10 mouse cellular contexts compared by ENCODE assay signal in genomic region chr11:75713949-75714348, GRCm38 (mm10). TPM values are rescaled to one million over a fixed set of nuclear protein-coding genes. Genes with fewer than 3 reads are reported as not detected.
DNase-seq lines count a peak whose midpoint lies in the region; ATAC-seq and TF ChIP-seq lines count a peak whose summit lies in the region.
"Had no signal": no experiment of that assay in that cellular context is flagged by ENCODE, and none has a peak within 500 bp of the region (broad histone marks: within the 10 kb centered on the region; RNA-seq: fewer than 3 reads in every experiment).

No protein-coding gene starts in this region.

- no peak overlapping the region for H3K4me2 ChIP-seq in forebrain, embryonic 14.5 days (ENCODE audit: low read length)
- no peak overlapping the region for H3K4me2 ChIP-seq in forebrain, embryonic 15.5 days (replicated peaks)
- H3K4me2 ChIP-seq in midbrain, postnatal 0 days (ENCODE audit: low read depth, low read length, poor library complexity, severe bottlenecking), result no peak overlapping the region
- H3K4me2 ChIP-seq in midbrain, embryonic 15.5 days, result no peak overlapping the region

- WGBS in forebrain, embryonic 14.5 days, result 87% methylated on average over 1 of the region's 1 CpGs
- 83% methylated on average over 1 of the region's 1 CpGs for WGBS in forebrain, embryonic 15.5 days
- WGBS in midbrain, postnatal 0 days, result 94% methylated on average over 1 of the region's 1 CpGs
- 95% methylated on average over 1 of the region's 1 CpGs for WGBS in midbrain, embryonic 15.5 days

- peak; percentile 69 for TF ChIP-seq CTCF in midbrain, postnatal 0 days (IDR thresholded peaks at IDR 0.05)

- no peak for ATAC-seq in forebrain, embryonic 14.5 days
- no peak for ATAC-seq in forebrain, embryonic 15.5 days (replicated peaks)
- ATAC-seq in midbrain, postnatal 0 days (ENCODE audit: low FRiP score), result no peak
- no peak for ATAC-seq in midbrain, embryonic 15.5 days (replicated peaks)
- peak; percentile 55; the same call in 1 of the 2 replicates for ATAC-seq in neutrophil, adult 5-6 weeks (ENCODE audit: extremely low read depth, insufficient number of reproducible peaks, low FRiP score, poor library complexity, severe bottlenecking)

- H3K9ac ChIP-seq in forebrain, embryonic 14.5 days (ENCODE audit: low read length), result no peak overlapping the region
- H3K9ac ChIP-seq in forebrain, embryonic 15.5 days (replicated peaks), result no peak overlapping the region
- H3K9ac ChIP-seq in midbrain, postnatal 0 days (replicated peaks; ENCODE audit: low read length, poor library complexity, severe bottlenecking), result no peak overlapping the region
- H3K9ac ChIP-seq in midbrain, embryonic 15.5 days, result no peak overlapping the region

- no peaks in the 10 kb centered on the region for H3K36me3 ChIP-seq in forebrain, embryonic 14.5 days (ENCODE audit: control insufficient read depth, insufficient read depth, low read length)
- H3K36me3 ChIP-seq in forebrain, embryonic 15.5 days, result no peaks in the 10 kb centered on the region
- no peaks in the 10 kb centered on the region for H3K36me3 ChIP-seq in midbrain, postnatal 0 days (ENCODE audit: insufficient read depth, low read length)
- no peaks in the 10 kb centered on the region for H3K36me3 ChIP-seq in midbrain, embryonic 15.5 days (replicated peaks)

- no peaks in the 10 kb centered on the region for H3K4me1 ChIP-seq in forebrain, embryonic 14.5 days (ENCODE audit: control insufficient read depth, insufficient read depth, low read length)
- no peaks in the 10 kb centered on the region for H3K4me1 ChIP-seq in forebrain, embryonic 15.5 days
- H3K4me1 ChIP-seq in midbrain, postnatal 0 days (ENCODE audit: insufficient read depth, low read length), result no peaks in the 10 kb centered on the region
- H3K4me1 ChIP-seq in midbrain, embryonic 15.5 days, result no peaks in the 10 kb centered on the region

- no peaks in the 10 kb centered on the region for H3K27me3 ChIP-seq in forebrain, embryonic 14.5 days (replicated peaks; ENCODE audit: control insufficient read depth, insufficient read depth, low read length)
- H3K27me3 ChIP-seq in forebrain, embryonic 15.5 days, result no peaks in the 10 kb centered on the region
- no peaks in the 10 kb centered on the region for H3K27me3 ChIP-seq in midbrain, postnatal 0 days (ENCODE audit: insufficient read depth, low read length)
- no peaks in the 10 kb centered on the region for H3K27me3 ChIP-seq in midbrain, embryonic 15.5 days (replicated peaks)
- H3K27me3 ChIP-seq: megakaryocyte, embryonic 14.5 days had no signal

- H3K9me3 ChIP-seq in forebrain, embryonic 14.5 days (replicated peaks; ENCODE audit: control insufficient read depth, low read length), result no peaks in the 10 kb centered on the region
- H3K9me3 ChIP-seq in forebrain, embryonic 15.5 days, result no peaks in the 10 kb centered on the region
- no peaks in the 10 kb centered on the region for H3K9me3 ChIP-seq in midbrain, postnatal 0 days (ENCODE audit: low read length)
- H3K9me3 ChIP-seq in midbrain, embryonic 15.5 days, result no peaks in the 10 kb centered on the region
- H3K9me3 ChIP-seq: megakaryocyte, embryonic 14.5 days had no signal

- H3K27ac ChIP-seq in forebrain, embryonic 14.5 days (ENCODE audit: low read depth, low read length), result no peak overlapping the region
- no peak overlapping the region for H3K27ac ChIP-seq in forebrain, embryonic 15.5 days (replicated peaks)
- H3K27ac ChIP-seq in midbrain, postnatal 0 days (ENCODE audit: low read depth, low read length), result no peak overlapping the region
- no peak overlapping the region for H3K27ac ChIP-seq in midbrain, embryonic 15.5 days

- H3K4me3 ChIP-seq in forebrain, embryonic 14.5 days (ENCODE audit: low read depth, low read length), result no peak overlapping the region
- no peak overlapping the region for H3K4me3 ChIP-seq in forebrain, embryonic 15.5 days
- no peak overlapping the region for H3K4me3 ChIP-seq in midbrain, postnatal 0 days (ENCODE audit: low read depth, low read length)
- H3K4me3 ChIP-seq in midbrain, embryonic 15.5 days, result no peak overlapping the region
- H3K4me3 ChIP-seq: megakaryocyte, embryonic 14.5 days had no signal

- DNase-seq in forebrain, embryonic 14.5 days (ENCODE audit: low spot score), result peak; percentile 49
- no peak for DNase-seq in midbrain, postnatal 0 days (ENCODE audit: low spot score)
- peak; percentile 40 for DNase-seq in c-Kit-positive CD71-positive TER-119-positive erythroid progenitor cells, embryonic 14.5 days (ENCODE audit: low spot score)
- no peak for DNase-seq in cerebellum, postnatal 36 days
- DNase-seq in layer of hippocampus, postnatal 25 days (ENCODE audit: extremely low spot score in 1 of 2, low spot score in 1 of 2), result no peak
- DNase-seq: right cerebral cortex, adult 18-20 months had no signal

RNA-seq across cellular contexts. Expression of gene Ywhae, which starts 18.7 kb away (rescaled TPM):
- polyA plus RNA-seq in forebrain, embryonic 14.5 days (2014; fragmentation: Nextera tagmentation; extraction: Ambion mirVana), result 1,444 and 1,603 TPM in 2 replicates
- polyA plus RNA-seq in forebrain, embryonic 15.5 days (2015; fragmentation: Nextera tagmentation; extraction: Ambion mirVana), result 1,361 and 1,417 TPM in 2 replicates
- 341 and 436 TPM in 2 replicates for total RNA-seq in midbrain, postnatal 0 days (2014; rRNA removed)
- 1,643 and 1,657 TPM in 2 replicates for polyA plus RNA-seq in midbrain, postnatal 0 days (2015; fragmentation: Nextera tagmentation; extraction: Ambion mirVana)
- polyA plus RNA-seq in midbrain, embryonic 15.5 days (2015; fragmentation: Nextera tagmentation; extraction: Ambion mirVana), result 1,262 and 1,349 TPM in 2 replicates
- 141 and 162 TPM in 2 replicates for total RNA-seq in neutrophil, adult 5-6 weeks (2017)
- 1,000 to 10,000 TPM; 1,088 to 1,203 TPM for total RNA-seq in layer of hippocampus, postnatal 25 days (2021)

RNA-seq across cellular contexts. Expression of gene Crk, which starts 34.9 kb away (rescaled TPM):
- polyA plus RNA-seq in forebrain, embryonic 14.5 days (2014; fragmentation: Nextera tagmentation; extraction: Ambion mirVana), result 105 and 109 TPM in 2 replicates
- 125 and 131 TPM in 2 replicates for polyA plus RNA-seq in forebrain, embryonic 15.5 days (2015; fragmentation: Nextera tagmentation; extraction: Ambion mirVana)
- 79.5 and 90.1 TPM in 2 replicates for total RNA-seq in midbrain, postnatal 0 days (2014; rRNA removed)
- 71.6 and 75.0 TPM in 2 replicates for polyA plus RNA-seq in midbrain, postnatal 0 days (2015; fragmentation: Nextera tagmentation; extraction: Ambion mirVana)
- 117 and 118 TPM in 2 replicates for polyA plus RNA-seq in midbrain, embryonic 15.5 days (2015; fragmentation: Nextera tagmentation; extraction: Ambion mirVana)
- 80.4 and 102 TPM in 2 replicates for total RNA-seq in neutrophil, adult 5-6 weeks (2017)
- total RNA-seq in layer of hippocampus, postnatal 25 days (2021), result 100 to 1,000 TPM; 118 to 134 TPM

Comparison
In these comparisons a context has a peak if more than half of its experiments do, and no peak if none do; other contexts are left out.
1. DNase-seq: peak in forebrain, embryonic 14.5 days (single experiment) and c-Kit-positive CD71-positive TER-119-positive erythroid progenitor cells, embryonic 14.5 days (single experiment); none in midbrain, postnatal 0 days (single experiment), cerebellum, postnatal 36 days (0 of 2) and layer of hippocampus, postnatal 25 days (0 of 2).